In the genomic region with DNA sequence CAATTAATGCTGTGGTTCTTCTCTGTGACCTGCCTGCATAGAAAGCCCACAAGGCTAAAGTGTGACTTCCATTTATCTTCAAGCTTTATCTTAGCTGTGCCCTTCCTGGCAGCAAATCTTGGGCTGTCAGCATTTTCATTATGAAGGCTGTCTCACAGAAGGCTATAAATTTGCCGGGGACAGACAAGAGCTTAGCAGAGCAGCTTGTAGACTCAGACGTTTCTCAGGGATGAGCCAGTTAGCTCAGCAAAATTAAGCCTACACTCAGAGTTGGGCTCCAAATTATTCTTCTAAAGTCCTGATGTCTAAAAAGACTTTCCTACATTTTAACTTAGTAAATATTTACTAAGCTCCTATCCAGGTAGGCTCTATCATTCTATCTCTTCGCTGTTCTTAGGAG, we compare ENCODE assay signal across 32 mouse cellular contexts.
A peak's percentile ranks its signal among the peaks of the same experiment; 100 is the strongest.
DNase-seq lines count a peak whose midpoint lies in the region; ATAC-seq and TF ChIP-seq lines count a peak whose summit lies in the region.
"Had no signal": no experiment of that assay in that cellular context is flagged by ENCODE, and none has a peak within 500 bp of the region (broad histone marks: within the 10 kb centered on the region; RNA-seq: fewer than 3 reads in every experiment).

No protein-coding gene starts in this region.

- peak; percentile 16 for DNase-seq in forebrain, postnatal 0 days
- DNase-seq in forebrain, embryonic 14.5 days (ENCODE audit: low spot score): no peak
- peak; percentile 13 for DNase-seq in midbrain, postnatal 0 days (ENCODE audit: low spot score)
- DNase-seq in midbrain, embryonic 11.5 days (ENCODE audit: low spot score, missing footprints): no peak
- peak; percentile 24 for DNase-seq in mesoderm, embryonic 11.5 days (ENCODE audit: low read depth, low spot score)
- DNase-seq in lung, adult 2 months: no peak
- no peak for DNase-seq in layer of hippocampus, adult 8-10 months (ENCODE audit: low spot score in 2 of 2)
- DNase-seq: adrenal gland, postnatal 10 days; cerebellum, adult 18-20 months; cerebellum, postnatal 10 days; gastrocnemius, postnatal 25 days; heart, adult 2 months; heart, postnatal 4 days; kidney, adult 9 months; kidney, postnatal 10 days; layer of hippocampus, adult 9-11 months; liver, embryonic 13.5 days; lung, adult 18-20 months; lung, postnatal 10 days; spleen, adult 18-20 months; thymus, adult 18-20 months; thymus, postnatal 25 days had no signal

- H3K4me3 ChIP-seq in forebrain, postnatal 0 days (ENCODE audit: low read depth, low read length): no peak overlapping the region
- no peak overlapping the region for H3K4me3 ChIP-seq in forebrain, embryonic 14.5 days (ENCODE audit: low read depth, low read length)
- H3K4me3 ChIP-seq in midbrain, postnatal 0 days (ENCODE audit: low read depth, low read length): no peak overlapping the region
- no peak overlapping the region for H3K4me3 ChIP-seq in midbrain, embryonic 11.5 days (ENCODE audit: low read depth, low read length)
- no peak overlapping the region for H3K4me3 ChIP-seq in lung, adult 2 months (replicated peaks; ENCODE audit: extremely low read depth, low read depth, low read length)
- H3K4me3 ChIP-seq: embryonic facial prominence, embryonic 13.5 days; erythroblast, embryonic 14.5 days; heart, adult 2 months; heart, embryonic 12.5 days; hindbrain, embryonic 13.5 days; limb, embryonic 10.5 days; limb, embryonic 15.5 days; liver, embryonic 13.5 days; midbrain, embryonic 15.5 days had no signal

- H3K27ac ChIP-seq in forebrain, postnatal 0 days (ENCODE audit: low read depth, low read length): no peak overlapping the region
- H3K27ac ChIP-seq in forebrain, embryonic 14.5 days (ENCODE audit: low read depth, low read length): no peak overlapping the region
- H3K27ac ChIP-seq in midbrain, postnatal 0 days (ENCODE audit: low read depth, low read length): no peak overlapping the region
- no peak overlapping the region for H3K27ac ChIP-seq in midbrain, embryonic 11.5 days (ENCODE audit: low read depth, low read length)
- H3K27ac ChIP-seq: embryonic facial prominence, embryonic 13.5 days; heart, adult 2 months; hindbrain, embryonic 13.5 days; limb, embryonic 10.5 days; limb, embryonic 15.5 days; liver, embryonic 13.5 days; macrophage; midbrain, embryonic 15.5 days; stomach, postnatal 0 days had no signal

- H3K27me3 ChIP-seq in forebrain, postnatal 0 days (ENCODE audit: insufficient read depth, low read length): no peaks in the 10 kb centered on the region
- no peaks in the 10 kb centered on the region for H3K27me3 ChIP-seq in forebrain, embryonic 14.5 days (replicated peaks; ENCODE audit: control insufficient read depth, insufficient read depth, low read length)
- H3K27me3 ChIP-seq in midbrain, postnatal 0 days (ENCODE audit: insufficient read depth, low read length): no peaks in the 10 kb centered on the region
- H3K27me3 ChIP-seq in midbrain, embryonic 11.5 days (ENCODE audit: control insufficient read depth, insufficient read depth, low read length): no peaks in the 10 kb centered on the region
- H3K27me3 ChIP-seq: embryonic facial prominence, embryonic 13.5 days; heart, embryonic 12.5 days; hindbrain, embryonic 13.5 days; limb, embryonic 15.5 days; liver, embryonic 13.5 days; midbrain, embryonic 15.5 days had no signal

- H3K36me3 ChIP-seq in forebrain, postnatal 0 days (ENCODE audit: insufficient read depth): no peaks in the 10 kb centered on the region
- H3K36me3 ChIP-seq in forebrain, embryonic 14.5 days (ENCODE audit: control insufficient read depth, insufficient read depth, low read length): no peaks in the 10 kb centered on the region
- no peaks in the 10 kb centered on the region for H3K36me3 ChIP-seq in midbrain, postnatal 0 days (ENCODE audit: insufficient read depth, low read length)
- H3K36me3 ChIP-seq in midbrain, embryonic 11.5 days (ENCODE audit: control insufficient read depth, insufficient read depth, low read length): no peaks in the 10 kb centered on the region
- H3K36me3 ChIP-seq: embryonic facial prominence, embryonic 13.5 days; heart, embryonic 12.5 days; hindbrain, embryonic 13.5 days; limb, embryonic 10.5 days; limb, embryonic 15.5 days; liver, embryonic 13.5 days; midbrain, embryonic 15.5 days had no signal

- 58% methylated on average over 3 of the region's 3 CpGs for WGBS in forebrain, postnatal 0 days
- WGBS in forebrain, embryonic 14.5 days: 79% methylated on average over 3 of the region's 3 CpGs
- 77% methylated on average over 3 of the region's 3 CpGs for WGBS in midbrain, postnatal 0 days
- 83% methylated on average over 3 of the region's 3 CpGs for WGBS in midbrain, embryonic 11.5 days
- 56% methylated on average over 3 of the region's 3 CpGs for WGBS in lung, adult 2 months

- no peak overlapping the region for H3K4me2 ChIP-seq in forebrain, postnatal 0 days (ENCODE audit: low read depth)
- H3K4me2 ChIP-seq in forebrain, embryonic 14.5 days (ENCODE audit: low read length): no peak overlapping the region
- no peak overlapping the region for H3K4me2 ChIP-seq in midbrain, postnatal 0 days (ENCODE audit: low read depth, low read length, poor library complexity, severe bottlenecking)
- no peak overlapping the region for H3K4me2 ChIP-seq in midbrain, embryonic 11.5 days
- H3K4me2 ChIP-seq: embryonic facial prominence, embryonic 13.5 days; heart, embryonic 12.5 days; hindbrain, embryonic 13.5 days; limb, embryonic 15.5 days; liver, embryonic 13.5 days; midbrain, embryonic 15.5 days had no signal

- H3K9me3 ChIP-seq in forebrain, postnatal 0 days (ENCODE audit: low read length): no peaks in the 10 kb centered on the region
- no peaks in the 10 kb centered on the region for H3K9me3 ChIP-seq in forebrain, embryonic 14.5 days (replicated peaks; ENCODE audit: control insufficient read depth, low read length)
- H3K9me3 ChIP-seq in midbrain, postnatal 0 days (ENCODE audit: low read length): no peaks in the 10 kb centered on the region
- no peaks in the 10 kb centered on the region for H3K9me3 ChIP-seq in midbrain, embryonic 11.5 days (ENCODE audit: control insufficient read depth, low read length)
- H3K9me3 ChIP-seq: embryonic facial prominence, embryonic 13.5 days; heart, embryonic 12.5 days; hindbrain, embryonic 13.5 days; limb, embryonic 10.5 days; limb, embryonic 15.5 days; liver, embryonic 13.5 days; midbrain, embryonic 15.5 days had no signal

- no peaks in the 10 kb centered on the region for H3K4me1 ChIP-seq in forebrain, postnatal 0 days (ENCODE audit: insufficient read depth)
- no peaks in the 10 kb centered on the region for H3K4me1 ChIP-seq in forebrain, embryonic 14.5 days (ENCODE audit: control insufficient read depth, insufficient read depth, low read length)
- no peaks in the 10 kb centered on the region for H3K4me1 ChIP-seq in midbrain, postnatal 0 days (ENCODE audit: insufficient read depth, low read length)
- H3K4me1 ChIP-seq in midbrain, embryonic 11.5 days (ENCODE audit: control insufficient read depth, insufficient read depth, low read length): no peaks in the 10 kb centered on the region
- no peaks in the 10 kb centered on the region for H3K4me1 ChIP-seq in lung, adult 2 months (ENCODE audit: control insufficient read depth, insufficient read depth, low read length)
- H3K4me1 ChIP-seq: embryonic facial prominence, embryonic 13.5 days; heart, embryonic 12.5 days; hindbrain, embryonic 13.5 days; limb, embryonic 10.5 days; limb, embryonic 15.5 days; liver, embryonic 13.5 days; midbrain, embryonic 15.5 days had no signal

- TF ChIP-seq CTCF in forebrain, postnatal 0 days (IDR thresholded peaks at IDR 0.05; ENCODE audit: low read depth): no peak
- TF ChIP-seq CTCF in midbrain, postnatal 0 days (IDR thresholded peaks at IDR 0.05): no peak
- no peak for TF ChIP-seq CTCF in lung, adult 2 months (IDR thresholded peaks at IDR 0.05; ENCODE audit: insufficient read depth, low read length)

- no peak for TF ChIP-seq POLR2A in lung, adult 2 months (IDR thresholded peaks at IDR 0.05; ENCODE audit: borderline replicate concordance, extremely low read depth, low read depth, low read length)

- H3K9ac ChIP-seq in forebrain, postnatal 0 days: no peak overlapping the region
- H3K9ac ChIP-seq in forebrain, embryonic 14.5 days (ENCODE audit: low read length): no peak overlapping the region
- no peak overlapping the region for H3K9ac ChIP-seq in midbrain, postnatal 0 days (replicated peaks; ENCODE audit: low read length, poor library complexity, severe bottlenecking)
- H3K9ac ChIP-seq in midbrain, embryonic 11.5 days (ENCODE audit: low read length): no peak overlapping the region
- H3K9ac ChIP-seq: embryonic facial prominence, embryonic 13.5 days; heart, embryonic 12.5 days; hindbrain, embryonic 13.5 days; limb, embryonic 15.5 days; liver, embryonic 13.5 days; midbrain, embryonic 15.5 days had no signal

- ATAC-seq in forebrain, postnatal 0 days: peak; percentile 56; the same call in 1 of the 2 replicates
- no peak for ATAC-seq in forebrain, embryonic 14.5 days
- ATAC-seq in midbrain, postnatal 0 days (ENCODE audit: low FRiP score): no peak
- no peak for ATAC-seq in midbrain, embryonic 11.5 days (ENCODE audit: low FRiP score)
- ATAC-seq in activated CD4-positive, CD25-positive, alpha-beta regulatory T cell, adult 4 months: peak; percentile 24
- ATAC-seq: midbrain, embryonic 15.5 days had no signal

Comparison
In these comparisons a context has a peak if more than half of its experiments do, and no peak if none do; other contexts are left out.
1. ATAC-seq: peak in forebrain, postnatal 0 days (single experiment) and activated CD4-positive, CD25-positive, alpha-beta regulatory T cell, adult 4 months (single experiment); none in forebrain, embryonic 14.5 days (single experiment), midbrain, postnatal 0 days (single experiment) and midbrain, embryonic 11.5 days (single experiment).
2. DNase-seq: peak in forebrain, postnatal 0 days (single experiment), midbrain, postnatal 0 days (single experiment) and mesoderm, embryonic 11.5 days (single experiment); none in forebrain, embryonic 14.5 days (single experiment), midbrain, embryonic 11.5 days (single experiment), lung, adult 2 months (single experiment) and layer of hippocampus, adult 8-10 months (0 of 2).